Mouse (Mus musculus): Measurements from ENCODE around the gene Shank1. TPM values are rescaled to one million over a fixed set of nuclear protein-coding genes. Genes with fewer than 3 reads are reported as not detected.

Shank1 gene
- polyA plus RNA-seq, 1 experiment from 2014 or later = 0.69 TPM

- H3K9me3 ChIP-seq (ENCODE audit: control insufficient read depth, low read length) = no peaks in the 10 kb centered on the region
- H3K4me2 ChIP-seq = no peak overlapping the region
- H3K9ac ChIP-seq (ENCODE audit: low read depth, low read length) = no peak overlapping the region
- no peak for ATAC-seq (replicated peaks; ENCODE audit: low FRiP score)
- H3K4me3 ChIP-seq (ENCODE audit: low read depth, low read length) = no peak overlapping the region
- H3K27ac ChIP-seq (ENCODE audit: low read depth, low read length) = no peak overlapping the region
- DNase-seq (ENCODE audit: low spot score) = no peak
- H3K36me3 ChIP-seq (ENCODE audit: control insufficient read depth, insufficient read depth, low read length) = no peaks in the 10 kb centered on the region
- WGBS = 60% methylated on average over 5 of the region's 5 CpGs
- H3K27me3 ChIP-seq (replicated peaks; ENCODE audit: control insufficient read depth, insufficient read depth, low read length) = peaks cover 50% of the 10 kb centered on the region
- H3K4me1 ChIP-seq (replicated peaks; ENCODE audit: control insufficient read depth, insufficient read depth, low read length) = no peaks in the 10 kb centered on the region
Observed at GRCm38 (mm10) chr7:44341714-44342113, 31.7 kb downstream of the Shank1 start.

- H3K27me3 ChIP-seq (replicated peaks; ENCODE audit: control insufficient read depth, insufficient read depth, low read length) = peaks cover 37% of the 10 kb centered on the region
- ATAC-seq (replicated peaks; ENCODE audit: low FRiP score) (no peak; the same call in 1 of the 2 replicates), DNase-seq (ENCODE audit: low spot score) (no peak)
- H3K27ac ChIP-seq (ENCODE audit: low read depth, low read length) = no peak overlapping the region
- no peak overlapping the region for H3K4me2 ChIP-seq
- H3K9me3 ChIP-seq (ENCODE audit: control insufficient read depth, low read length) = no peaks in the 10 kb centered on the region
- no peak overlapping the region for H3K9ac ChIP-seq (ENCODE audit: low read depth, low read length)
- WGBS = 15% methylated on average over 11 of the region's 11 CpGs
- H3K36me3 ChIP-seq (ENCODE audit: control insufficient read depth, insufficient read depth, low read length) = no peaks in the 10 kb centered on the region
- H3K4me3 ChIP-seq (ENCODE audit: low read depth, low read length) = no peak overlapping the region
- no peaks in the 10 kb centered on the region for H3K4me1 ChIP-seq (replicated peaks; ENCODE audit: control insufficient read depth, insufficient read depth, low read length)
Observed at GRCm38 (mm10) chr7:44343459-44344015, 33.5 kb downstream of the Shank1 start.

GRCm38 (mm10) chr7:44344622-44345021 lies 34.6 kb downstream of the Shank1 start:
- H3K4me3 ChIP-seq (ENCODE audit: low read depth, low read length) = no peak overlapping the region
- H3K9me3 ChIP-seq (ENCODE audit: control insufficient read depth, low read length) = no peaks in the 10 kb centered on the region
- ATAC-seq (replicated peaks; ENCODE audit: low FRiP score) = no peak
- H3K36me3 ChIP-seq (ENCODE audit: control insufficient read depth, insufficient read depth, low read length) = no peaks in the 10 kb centered on the region
- WGBS = 58% methylated on average over 12 of the region's 12 CpGs
- H3K4me1 ChIP-seq (replicated peaks; ENCODE audit: control insufficient read depth, insufficient read depth, low read length) = no peaks in the 10 kb centered on the region
- no peak overlapping the region for H3K4me2 ChIP-seq
- no peak for DNase-seq (ENCODE audit: low spot score)
- no peak overlapping the region for H3K9ac ChIP-seq (ENCODE audit: low read depth, low read length)
- H3K27ac ChIP-seq (ENCODE audit: low read depth, low read length) = no peak overlapping the region
- peaks cover 33% of the 10 kb centered on the region for H3K27me3 ChIP-seq (replicated peaks; ENCODE audit: control insufficient read depth, insufficient read depth, low read length)

- 15% methylated on average over 3 of the region's 3 CpGs for WGBS
- Histone ChIP-seq H3K9ac (ENCODE audit: low read depth, low read length) (no peak overlapping the region), H3K4me2 (no peak overlapping the region), H3K4me1 (replicated peaks; ENCODE audit: control insufficient read depth, insufficient read depth, low read length) (peaks cover 5% of the 10 kb centered on the region; the same call in 1 of the 2 replicates), H3K36me3 (ENCODE audit: control insufficient read depth, insufficient read depth, low read length) (no peaks in the 10 kb centered on the region), H3K27ac (ENCODE audit: low read depth, low read length) (no peak overlapping the region), H3K27me3 (replicated peaks; ENCODE audit: control insufficient read depth, insufficient read depth, low read length) (peaks cover 62% of the 10 kb centered on the region), H3K9me3 (ENCODE audit: control insufficient read depth, low read length) (no peaks in the 10 kb centered on the region), H3K4me3 (ENCODE audit: low read depth, low read length) (no peak overlapping the region)
- DNase-seq (ENCODE audit: low spot score) (no peak), ATAC-seq (replicated peaks; ENCODE audit: low FRiP score) (no peak)
Observed at GRCm38 (mm10) chr7:44349043-44349442, 39.0 kb downstream of the Shank1 start.

- no peak overlapping the region for H3K27ac ChIP-seq (ENCODE audit: low read depth, low read length)
- H3K9me3 ChIP-seq (ENCODE audit: control insufficient read depth, low read length) = no peaks in the 10 kb centered on the region
- peaks cover 5% of the 10 kb centered on the region; the same call in 1 of the 2 replicates for H3K4me1 ChIP-seq (replicated peaks; ENCODE audit: control insufficient read depth, insufficient read depth, low read length)
- H3K4me3 ChIP-seq (ENCODE audit: low read depth, low read length) = no peak overlapping the region
- DNase-seq (ENCODE audit: low spot score) = peak; percentile 74
- peaks cover 76% of the 10 kb centered on the region for H3K27me3 ChIP-seq (replicated peaks; ENCODE audit: control insufficient read depth, insufficient read depth, low read length)
- H3K9ac ChIP-seq (ENCODE audit: low read depth, low read length) = no peak overlapping the region
- ATAC-seq (replicated peaks; ENCODE audit: low FRiP score) = peak; percentile 34; the same call in 1 of the 2 replicates
- 11% methylated on average over 25 of the region's 25 CpGs for WGBS
- no peaks in the 10 kb centered on the region for H3K36me3 ChIP-seq (ENCODE audit: control insufficient read depth, insufficient read depth, low read length)
- peak overlapping the region; percentile 43 for H3K4me2 ChIP-seq
Observed at GRCm38 (mm10) chr7:44350957-44351711, 41.1 kb downstream of the Shank1 start.

- H3K36me3 ChIP-seq (ENCODE audit: control insufficient read depth, insufficient read depth, low read length) = no peaks in the 10 kb centered on the region
- no peak for ATAC-seq (replicated peaks; ENCODE audit: low FRiP score)
- DNase-seq (ENCODE audit: low spot score) = no peak
- no peak overlapping the region for H3K4me3 ChIP-seq (ENCODE audit: low read depth, low read length)
- peaks cover 5% of the 10 kb centered on the region; the same call in 1 of the 2 replicates for H3K4me1 ChIP-seq (replicated peaks; ENCODE audit: control insufficient read depth, insufficient read depth, low read length)
- H3K27me3 ChIP-seq (replicated peaks; ENCODE audit: control insufficient read depth, insufficient read depth, low read length) = peaks cover 86% of the 10 kb centered on the region
- WGBS = 7% methylated on average over 66 of the region's 71 CpGs
- no peak overlapping the region for H3K4me2 ChIP-seq
- no peak overlapping the region for H3K27ac ChIP-seq (ENCODE audit: low read depth, low read length)
- no peaks in the 10 kb centered on the region for H3K9me3 ChIP-seq (ENCODE audit: control insufficient read depth, low read length)
- H3K9ac ChIP-seq (ENCODE audit: low read depth, low read length) = no peak overlapping the region
Observed at GRCm38 (mm10) chr7:44351881-44352749, 42.1 kb downstream of the Shank1 start.

GRCm38 (mm10) chr7:44352750-44353600 lies 42.9 kb downstream of the Shank1 start:
- DNase-seq (ENCODE audit: low spot score) = peak; percentile 37
- ATAC-seq (replicated peaks; ENCODE audit: low FRiP score) = no peak
- Histone ChIP-seq H3K4me1 (replicated peaks; ENCODE audit: control insufficient read depth, insufficient read depth, low read length) (peaks cover 8% of the 10 kb centered on the region), H3K9me3 (ENCODE audit: control insufficient read depth, low read length) (no peaks in the 10 kb centered on the region), H3K36me3 (ENCODE audit: control insufficient read depth, insufficient read depth, low read length) (no peaks in the 10 kb centered on the region), H3K27ac (ENCODE audit: low read depth, low read length) (no peak overlapping the region), H3K4me2 (peak overlapping the region; percentile 20; the same call in 1 of the 2 replicates), H3K9ac (ENCODE audit: low read depth, low read length) (no peak overlapping the region), H3K27me3 (replicated peaks; ENCODE audit: control insufficient read depth, insufficient read depth, low read length) (peaks cover 94% of the 10 kb centered on the region), H3K4me3 (ENCODE audit: low read depth, low read length) (no peak overlapping the region)
- 3% methylated on average over 63 of the region's 71 CpGs for WGBS

Measured in liver, embryonic 11.5 days (tissue).